13 mouse cellular contexts compared by ENCODE assay signal in genomic region chr7:137306127-137306526, GRCm38 (mm10). TPM values are rescaled to one million over a fixed set of nuclear protein-coding genes. Genes with fewer than 3 reads are reported as not detected.
A peak's percentile ranks its signal among the peaks of the same experiment; 100 is the strongest.
DNase-seq lines count a peak whose midpoint lies in the region; ATAC-seq and TF ChIP-seq lines count a peak whose summit lies in the region.
"Had no signal": no experiment of that assay in that cellular context is flagged by ENCODE, and none has a peak within 500 bp of the region (broad histone marks: within the 10 kb centered on the region; RNA-seq: fewer than 3 reads in every experiment).

No protein-coding gene starts in this region.

- H3K4me1 ChIP-seq in hindbrain, embryonic 14.5 days (replicated peaks; ENCODE audit: control insufficient read depth, insufficient read depth, low read length): peaks cover 48% of the 10 kb centered on the region
- H3K4me1 ChIP-seq in midbrain, embryonic 15.5 days: peaks cover 48% of the 10 kb centered on the region

- TF ChIP-seq POLR2A in brain, embryonic 14.5 days (IDR thresholded peaks at IDR 0.05; ENCODE audit: borderline replicate concordance, extremely low read depth, insufficient read depth, insufficient read length, poor library complexity, severe bottlenecking): no peak

- peak overlapping the region; percentile 92 for H3K27ac ChIP-seq in hindbrain, embryonic 14.5 days
- H3K27ac ChIP-seq in midbrain, embryonic 15.5 days: peak overlapping the region; percentile 66
- H3K27ac ChIP-seq: layer of hippocampus, adult 2 months had no signal

- H3K27me3 ChIP-seq in hindbrain, embryonic 14.5 days (ENCODE audit: control insufficient read depth, insufficient read depth, low read length): 0 out of 2 replicates have a peak, but pooled peaks cover 4% of the 10 kb centered on the region
- H3K27me3 ChIP-seq in midbrain, embryonic 15.5 days (replicated peaks): 0 out of 2 replicates have a peak, but pooled peaks cover 3% of the 10 kb centered on the region

- DNase-seq in embryo, embryonic 10.5 days (ENCODE audit: low spot score): peak; percentile 30
- DNase-seq in embryo, embryonic 10 days (ENCODE audit: low spot score): no peak
- DNase-seq in brain, embryonic 14.5 days (ENCODE audit: low read depth): peak; percentile 26
- DNase-seq in hindbrain, embryonic 14.5 days (ENCODE audit: low spot score): no peak
- DNase-seq in thymus, postnatal 0 days (ENCODE audit: low spot score): no peak
- no peak for DNase-seq in urinary bladder, postnatal 14 days (ENCODE audit: low spot score)
- DNase-seq: kidney, adult 9 months; lung, postnatal 14 days; right cerebral cortex, postnatal 14 days; thymus, postnatal 4 days had no signal

- peaks cover 8% of the 10 kb centered on the region for H3K36me3 ChIP-seq in hindbrain, embryonic 14.5 days (replicated peaks; ENCODE audit: control insufficient read depth, insufficient read depth)
- H3K36me3 ChIP-seq in midbrain, embryonic 15.5 days (replicated peaks): no peaks in the 10 kb centered on the region

- TF ChIP-seq CTCF in brain, embryonic 14.5 days (IDR thresholded peaks at IDR 0.05; ENCODE audit: borderline replicate concordance, extremely low read depth, insufficient read depth, insufficient read length): no peak

- 26% methylated on average over 9 of the region's 9 CpGs for WGBS in hindbrain, embryonic 14.5 days
- 38% methylated on average over 9 of the region's 9 CpGs for WGBS in midbrain, embryonic 15.5 days

- H3K4me2 ChIP-seq in hindbrain, embryonic 14.5 days (replicated peaks): peak overlapping the region; percentile 70
- H3K4me2 ChIP-seq in midbrain, embryonic 15.5 days: peak overlapping the region; percentile 43

- peak overlapping the region; percentile 79 for H3K9ac ChIP-seq in hindbrain, embryonic 14.5 days
- H3K9ac ChIP-seq in midbrain, embryonic 15.5 days: no peak overlapping the region

- H3K4me3 ChIP-seq in hindbrain, embryonic 14.5 days (replicated peaks; ENCODE audit: low read length): peak overlapping the region; percentile 32
- peak overlapping the region; percentile 27 for H3K4me3 ChIP-seq in midbrain, embryonic 15.5 days
- H3K4me3 ChIP-seq: layer of hippocampus, adult 2 months had no signal

- no peaks in the 10 kb centered on the region for H3K9me3 ChIP-seq in hindbrain, embryonic 14.5 days (ENCODE audit: control insufficient read depth, low read length)
- H3K9me3 ChIP-seq in midbrain, embryonic 15.5 days: no peaks in the 10 kb centered on the region

- no peak for ATAC-seq in hindbrain, embryonic 14.5 days (ENCODE audit: low FRiP score)
- no peak for ATAC-seq in midbrain, embryonic 15.5 days (replicated peaks)
- no peak for ATAC-seq in megakaryocyte-erythroid progenitor cell, adult 5-6 weeks (replicated peaks; ENCODE audit: low FRiP score, low TSS enrichment, poor library complexity, severe bottlenecking)

RNA-seq across cellular contexts. Expression of gene Ebf3, which starts 8.1 kb away (rescaled TPM):
- 46.4 and 157 TPM in 2 replicates for polyA plus RNA-seq in brain, embryonic 14.5 days (2012; rRNA removed)
- 26.9 and 32.8 TPM in 2 replicates for polyA plus RNA-seq in hindbrain, embryonic 14.5 days (2014; fragmentation: Nextera tagmentation; extraction: Ambion mirVana)
- polyA plus RNA-seq in midbrain, embryonic 15.5 days (2015; fragmentation: Nextera tagmentation; extraction: Ambion mirVana): 14.6 and 14.9 TPM in 2 replicates
- polyA plus RNA-seq in thymus, postnatal 0 days (2015; fragmentation: Nextera tagmentation; extraction: Ambion mirVana): 0.30 and 0.39 TPM in 2 replicates
- total RNA-seq in megakaryocyte-erythroid progenitor cell, adult 5-6 weeks (2014; fragmentation: Nextera tagmentation): not detected in 2 replicates
- not detected in 2 replicates for total RNA-seq in megakaryocyte-erythroid progenitor cell, adult 5-6 weeks (2017)

Comparison
In these comparisons a context has a peak if more than half of its experiments do, and no peak if none do; other contexts are left out.
1. DNase-seq: peak in embryo, embryonic 10.5 days (single experiment) and brain, embryonic 14.5 days (single experiment); none in embryo, embryonic 10 days (single experiment), hindbrain, embryonic 14.5 days (single experiment), thymus, postnatal 0 days (single experiment) and urinary bladder, postnatal 14 days (single experiment).
2. RNA of gene Ebf3, which starts 8.1 kb away (polyA plus RNA-seq): 46.4 to 157 TPM in brain, embryonic 14.5 days, 26.9 to 32.8 TPM in hindbrain, embryonic 14.5 days and 14.6 to 14.9 TPM in midbrain, embryonic 15.5 days; 0.30 to 0.39 TPM in thymus, postnatal 0 days; every median in the first group is over 10 times any median in the second.